Comparison of ENCODE assay signal across 10 mouse cellular contexts in the genomic region with DNA sequence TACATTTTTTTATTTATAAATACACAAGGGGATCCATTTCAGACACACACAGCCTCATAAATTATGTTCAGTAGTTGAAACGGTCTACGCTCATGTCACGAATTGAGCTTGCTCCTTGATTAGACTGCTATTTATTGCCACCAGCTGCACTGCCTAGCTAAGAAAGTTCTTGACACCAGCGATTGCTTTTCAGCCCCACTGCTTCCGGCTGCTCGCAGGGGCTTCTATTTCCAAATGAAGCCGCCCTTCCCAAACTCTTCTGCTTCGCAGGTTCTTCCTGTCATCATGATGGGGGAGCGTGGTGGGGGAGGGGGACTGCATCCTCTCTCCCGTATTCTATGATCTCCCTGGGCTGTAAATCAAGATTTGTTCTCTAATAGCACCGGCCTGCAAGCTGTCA.
DNase-seq lines count a peak whose midpoint lies in the region; ATAC-seq and TF ChIP-seq lines count a peak whose summit lies in the region.
"Had no signal": no experiment of that assay in that cellular context is flagged by ENCODE, and none has a peak within 500 bp of the region (broad histone marks: within the 10 kb centered on the region; RNA-seq: fewer than 3 reads in every experiment).

No protein-coding gene starts in this region.

- no peaks in the 10 kb centered on the region for H3K9me3 ChIP-seq in heart, embryonic 16.5 days (replicated peaks; ENCODE audit: control insufficient read depth, low read length)
- H3K9me3 ChIP-seq in embryonic facial prominence, embryonic 13.5 days: no peaks in the 10 kb centered on the region

- peak overlapping the region; percentile 67 for H3K27ac ChIP-seq in heart, embryonic 16.5 days (ENCODE audit: low read length)
- no peak overlapping the region for H3K27ac ChIP-seq in embryonic facial prominence, embryonic 13.5 days
- H3K27ac ChIP-seq in thymus, adult 2 months (ENCODE audit: control insufficient read depth, insufficient read depth, low read length): no peak overlapping the region
- H3K27ac ChIP-seq: left cerebral cortex, adult 2 months had no signal

- H3K9ac ChIP-seq in heart, embryonic 16.5 days (ENCODE audit: low read length): peak overlapping the region; percentile 46
- no peak overlapping the region for H3K9ac ChIP-seq in embryonic facial prominence, embryonic 13.5 days

- peak; percentile 55; the same call in 1 of the 2 replicates for ATAC-seq in heart, embryonic 16.5 days (replicated peaks; ENCODE audit: extremely low read depth, insufficient read depth, low FRiP score)
- no peak for ATAC-seq in embryonic facial prominence, embryonic 13.5 days (ENCODE audit: insufficient number of reproducible peaks, insufficient read depth, low FRiP score, low TSS enrichment, low read depth)

- DNase-seq in heart, adult 18-20 months: no peak
- DNase-seq in brain, adult 2 months (ENCODE audit: low read depth, low spot score): peak; percentile 67
- DNase-seq in kidney, postnatal 4 days: peak; percentile 46 to 62
- DNase-seq in urinary bladder, postnatal 36 days (ENCODE audit: low spot score in 2 of 2): no peak
- DNase-seq in thymus, adult 2 months: no peak
- DNase-seq in adipocyte (ENCODE audit: low spot score): no peak
- DNase-seq: adrenal gland, postnatal 25 days had no signal

- no peaks in the 10 kb centered on the region for H3K27me3 ChIP-seq in heart, embryonic 16.5 days (ENCODE audit: control insufficient read depth, insufficient read depth, low read length)
- H3K27me3 ChIP-seq in embryonic facial prominence, embryonic 13.5 days: peaks cover 14% of the 10 kb centered on the region; the same call in 1 of the 2 replicates
- no peaks in the 10 kb centered on the region for H3K27me3 ChIP-seq in thymus, adult 2 months (ENCODE audit: control insufficient read depth, insufficient read depth, low read length)

- peak overlapping the region; percentile 18; the same call in 1 of the 2 replicates for H3K4me3 ChIP-seq in heart, embryonic 16.5 days (ENCODE audit: low read length)
- no peak overlapping the region for H3K4me3 ChIP-seq in embryonic facial prominence, embryonic 13.5 days
- no peak overlapping the region for H3K4me3 ChIP-seq in thymus, adult 2 months (ENCODE audit: control insufficient read depth, insufficient read depth, low read length)
- H3K4me3 ChIP-seq: left cerebral cortex, adult 2 months had no signal

- peaks cover 16% of the 10 kb centered on the region for H3K4me1 ChIP-seq in heart, embryonic 16.5 days (ENCODE audit: control insufficient read depth, insufficient read depth, low read length)
- H3K4me1 ChIP-seq in embryonic facial prominence, embryonic 13.5 days: peaks cover 14% of the 10 kb centered on the region; the same call in 1 of the 2 replicates
- H3K4me1 ChIP-seq in thymus, adult 2 months (replicated peaks; ENCODE audit: control insufficient read depth, insufficient read depth, low read length): no peaks in the 10 kb centered on the region

- 18% methylated on average over 11 of the region's 11 CpGs for WGBS in heart, embryonic 16.5 days
- WGBS in embryonic facial prominence, embryonic 13.5 days: 27% methylated on average over 11 of the region's 11 CpGs
- 34% methylated on average over 11 of the region's 11 CpGs for WGBS in thymus, adult 2 months

- TF ChIP-seq POLR2A in thymus, adult 2 months (IDR thresholded peaks at IDR 0.05; ENCODE audit: control insufficient read depth, extremely low read depth, insufficient read depth, low read length, poor library complexity): no peak

- no peak for TF ChIP-seq CTCF in thymus, adult 2 months (IDR thresholded peaks at IDR 0.05; ENCODE audit: borderline replicate concordance, control insufficient read depth, extremely low read depth, insufficient read depth, low read length, poor library complexity)

- H3K4me2 ChIP-seq in heart, embryonic 16.5 days (ENCODE audit: low read depth, low read length): peak overlapping the region; percentile 56
- H3K4me2 ChIP-seq in embryonic facial prominence, embryonic 13.5 days: peak overlapping the region; percentile 29; the same call in 1 of the 2 replicates

- no peaks in the 10 kb centered on the region for H3K36me3 ChIP-seq in heart, embryonic 16.5 days (ENCODE audit: control insufficient read depth, insufficient read depth)
- no peaks in the 10 kb centered on the region for H3K36me3 ChIP-seq in embryonic facial prominence, embryonic 13.5 days
- H3K36me3 ChIP-seq in thymus, adult 2 months (ENCODE audit: control insufficient read depth, insufficient read depth, low read length): no peaks in the 10 kb centered on the region

Comparison
In these comparisons a context has a peak if more than half of its experiments do, and no peak if none do; other contexts are left out.
1. DNase-seq: peak in brain, adult 2 months (single experiment) and kidney, postnatal 4 days (2 of 2); none in heart, adult 18-20 months (0 of 2), urinary bladder, postnatal 36 days (0 of 2), thymus, adult 2 months (single experiment) and adipocyte (single experiment).